In the genomic region with DNA sequence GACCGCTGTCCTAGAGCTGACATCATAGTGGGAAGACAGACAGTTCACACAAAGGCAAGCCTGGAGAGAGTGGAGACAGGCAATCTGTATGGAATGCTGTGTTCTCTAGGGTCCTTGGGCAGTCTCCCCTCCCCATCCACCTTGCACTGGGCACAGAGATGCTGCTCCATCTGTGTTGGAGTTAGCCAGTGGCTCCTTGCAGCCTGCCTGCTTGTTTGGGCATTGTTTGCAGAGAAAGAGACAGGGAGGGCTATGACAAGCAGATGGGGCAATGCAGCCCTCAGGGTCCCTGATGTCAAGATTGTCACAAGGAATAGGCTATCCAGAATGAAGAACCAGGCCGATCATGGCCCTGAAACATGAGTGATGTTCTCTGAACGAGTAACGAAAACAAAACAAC, we compare ENCODE assay signal across 16 mouse cellular contexts. TPM values are rescaled to one million over a fixed set of nuclear protein-coding genes. Genes with fewer than 3 reads are reported as not detected.
"Had no signal": no experiment of that assay in that cellular context is flagged by ENCODE, and none has a peak within 500 bp of the region (broad histone marks: within the 10 kb centered on the region; RNA-seq: fewer than 3 reads in every experiment).

No protein-coding gene starts in this region.

- H3K27ac ChIP-seq: limb, embryonic 12.5 days; liver, embryonic 13.5 days; lung, embryonic 15.5 days; macrophage had no signal

- H3K9me3 ChIP-seq: limb, embryonic 12.5 days; liver, embryonic 13.5 days; lung, embryonic 15.5 days had no signal

- H3K9ac ChIP-seq: limb, embryonic 12.5 days; liver, embryonic 13.5 days; liver, postnatal 0 days; lung, embryonic 15.5 days had no signal

- H3K4me3 ChIP-seq: limb, embryonic 12.5 days; liver, embryonic 13.5 days; lung, embryonic 15.5 days; megakaryocyte, embryonic 14.5 days had no signal

- DNase-seq: kidney, adult 8-10 months; kidney, postnatal 25 days; liver; liver, embryonic 13.5 days; liver, postnatal 0 days; lung, postnatal 14 days; midbrain, embryonic 14.5 days; spleen, adult 18-20 months; thymus, adult 2 months; thymus, postnatal 25 days had no signal

- H3K4me1 ChIP-seq: liver, embryonic 13.5 days; megakaryocyte, embryonic 14.5 days had no signal

- ATAC-seq: intestine, postnatal 0 days; liver, postnatal 0 days had no signal

- H3K4me2 ChIP-seq: limb, embryonic 12.5 days; liver, embryonic 13.5 days; lung, embryonic 15.5 days had no signal

- H3K36me3 ChIP-seq: limb, embryonic 12.5 days; liver, embryonic 13.5 days; lung, embryonic 15.5 days had no signal

RNA-seq across cellular contexts. Expression of a gene that starts 5.6 kb away (rescaled TPM):
- total RNA-seq: monocyte, adult 5-6 weeks had no signal
- polyA plus RNA-seq: liver, postnatal 0 days; macrophage had no signal
